Mouse (Mus musculus) small intestine, adult 2 months (tissue): Measurements from ENCODE around the gene Olfr826. TPM values are rescaled to one million over a fixed set of nuclear protein-coding genes. Genes with fewer than 3 reads are reported as not detected.

Source experiments
- H3K27ac ChIP-seq: fragments of 200-500 bp; 2 replicates; pipeline ENCODE4 v1.5.1; 2012; ENCODE audit warnings: low read depth, low read length, control low read depth, inconsistent platforms; ENCODE audit not compliant: insufficient read depth
- H3K27me3 ChIP-seq: fragments of 200-500 bp; 2 replicates; pipeline ENCODE4 v1.6.1; 2012; ENCODE audit warnings: mild to moderate bottlenecking, moderate library complexity, low read length, inconsistent platforms; ENCODE audit not compliant: control insufficient read depth, insufficient read depth
- H3K36me3 ChIP-seq: fragments of 200-500 bp; 2 replicates; pipeline ENCODE4 v1.6.1; 2012; ENCODE audit warnings: mild to moderate bottlenecking, low read length, control low read depth, inconsistent platforms; ENCODE audit not compliant: control insufficient read depth, insufficient read depth
- H3K4me1 ChIP-seq: fragments of 200-500 bp; 2 replicates; pipeline ENCODE4 v1.6.1; 2012; ENCODE audit warnings: low read length, inconsistent platforms, mixed read lengths; ENCODE audit not compliant: control insufficient read depth, insufficient read depth, insufficient read length
- H3K4me3 ChIP-seq: fragments of 200-500 bp; 2 replicates; pipeline ENCODE4 v1.5.1; 2012; ENCODE audit warnings: low read depth, mild to moderate bottlenecking, control low read depth, inconsistent platforms, low read length, moderate library complexity
- CTCF ChIP-seq: fragments of 200-500 bp; IDR thresholded peaks from 2 replicates; pipeline ENCODE4 v1.5.1; 2012; ENCODE audit warnings: low read depth, mild to moderate bottlenecking, control low read depth, inconsistent platforms, low read length, moderate library complexity, mixed read lengths; ENCODE audit not compliant: insufficient replicate concordance, insufficient read length; ENCODE audit errors: extremely low read depth
- POLR2A ChIP-seq: fragments of 200-500 bp; IDR thresholded peaks from 2 replicates; pipeline ENCODE4 v1.6.1; 2012; ENCODE audit warnings: low read depth, mild to moderate bottlenecking, control low read depth, inconsistent platforms, low read length, moderate library complexity
- WGBS: fragments of 180-500 bp; shearing (Covaris S2); methylation state at CpG from one replicate; pipeline ENCODE4 v1.1.7; 2018; 5-methylcytosine and 5-hydroxymethylcytosine counted together
- polyA plus RNA-seq: library from polyadenylated mRNA; depleted of rRNA; stranded (reverse); fragments of >200 nt; gene quantifications from 2 replicates; pipeline ENCODE4 v1.2.3, GENCODE M21; 2012; rRNA removed

Olfr826 gene
- polyA plus RNA-seq = not detected in 2 replicates

- H3K27ac ChIP-seq = no peak within 1 kb of the TSS
- no peaks in the 10 kb centered on the region for H3K27me3 ChIP-seq
- H3K4me3 ChIP-seq = no peak within 1 kb of the TSS
- no peaks in the 10 kb centered on the region for H3K36me3 ChIP-seq
- 57% methylated on average over 1 of the region's 1 CpGs for WGBS
- no peak for TF ChIP-seq CTCF
- no peak for TF ChIP-seq POLR2A
- no peaks in the 10 kb centered on the region for H3K4me1 ChIP-seq
Observed at GRCm38 (mm10) chr10:130184086-130184485, at the start of gene Olfr826. TSS of gene Olfr826 (minus strand) at chr10:130184186.

- whole genome bisulfite sequencing = 82% methylated on average over 1 of the region's 1 CpGs
- no peaks in the 10 kb centered on the region for H3K27me3 ChIP-seq
- TF ChIP-seq POLR2A = no peak
- no peak for TF ChIP-seq CTCF
- H3K4me3 ChIP-seq = no peak overlapping the region
- no peak overlapping the region for H3K27ac ChIP-seq
- no peaks in the 10 kb centered on the region for H3K36me3 ChIP-seq
- no peaks in the 10 kb centered on the region for H3K4me1 ChIP-seq
Observed at GRCm38 (mm10) chr10:130232117-130232516, 48.1 kb upstream of the Olfr826 start.

- no peak overlapping the region for H3K27ac ChIP-seq
- 80% methylated on average over 5 of the region's 5 CpGs for WGBS
- no peaks in the 10 kb centered on the region for H3K27me3 ChIP-seq
- no peak overlapping the region for H3K4me3 ChIP-seq
- H3K36me3 ChIP-seq = no peaks in the 10 kb centered on the region
- H3K4me1 ChIP-seq = no peaks in the 10 kb centered on the region
- TF ChIP-seq POLR2A (no peak), CTCF (no peak)
Observed at GRCm38 (mm10) chr10:130229584-130229983, 45.6 kb upstream of the Olfr826 start.

- no peak overlapping the region for H3K4me3 ChIP-seq
- 0% methylated on average over 1 of the region's 1 CpGs for WGBS
- TF ChIP-seq POLR2A (no peak), CTCF (no peak)
- no peak overlapping the region for H3K27ac ChIP-seq
- H3K36me3 ChIP-seq = no peaks in the 10 kb centered on the region
- H3K27me3 ChIP-seq = no peaks in the 10 kb centered on the region
- H3K4me1 ChIP-seq = no peaks in the 10 kb centered on the region
Observed at GRCm38 (mm10) chr10:130228246-130228645, 44.3 kb upstream of the Olfr826 start.

- no peak overlapping the region for H3K27ac ChIP-seq
- H3K27me3 ChIP-seq = no peaks in the 10 kb centered on the region
- no peaks in the 10 kb centered on the region for H3K36me3 ChIP-seq
- 23% methylated on average over 3 of the region's 3 CpGs for WGBS
- H3K4me1 ChIP-seq = no peaks in the 10 kb centered on the region
- TF ChIP-seq POLR2A (no peak), CTCF (no peak)
- no peak overlapping the region for H3K4me3 ChIP-seq
Observed at GRCm38 (mm10) chr10:130225034-130225433, 41.0 kb upstream of the Olfr826 start.

- 76% methylated on average over 1 of the region's 1 CpGs for WGBS
- Histone ChIP-seq H3K27ac (no peak within 1 kb of the TSS), H3K4me3 (no peak within 1 kb of the TSS), H3K4me1 (no peaks in the 10 kb centered on the region), H3K36me3 (no peaks in the 10 kb centered on the region), H3K27me3 (no peaks in the 10 kb centered on the region)
- no peak for TF ChIP-seq CTCF
- TF ChIP-seq POLR2A = no peak
Observed at GRCm38 (mm10) chr10:130214303-130214702, 30.3 kb upstream of the Olfr826 start, which contains the start of gene Olfr827. TSS of gene Olfr827 (minus strand) at chr10:130214403.

GRCm38 (mm10) chr10:130166666-130167065 is 17.3 kb downstream of the Olfr826 start, which contains the start of gene Olfr825:
TSS of gene Olfr825 (minus strand) at chr10:130166766.
- no peak for TF ChIP-seq POLR2A
- H3K36me3 ChIP-seq = no peaks in the 10 kb centered on the region
- H3K4me3 ChIP-seq = no peak within 1 kb of the TSS
- no peaks in the 10 kb centered on the region for H3K4me1 ChIP-seq
- no peaks in the 10 kb centered on the region for H3K27me3 ChIP-seq
- no peak within 1 kb of the TSS for H3K27ac ChIP-seq

GRCm38 (mm10) chr10:130165196-130165595 is 18.8 kb downstream of the Olfr826 start:
- H3K4me1 ChIP-seq = no peaks in the 10 kb centered on the region
- no peak overlapping the region for H3K27ac ChIP-seq
- TF ChIP-seq POLR2A (no peak), CTCF (no peak)
- no peak overlapping the region for H3K4me3 ChIP-seq
- H3K27me3 ChIP-seq = no peaks in the 10 kb centered on the region
- no peaks in the 10 kb centered on the region for H3K36me3 ChIP-seq
